Mouse (Mus musculus): ENCODE measurements around the gene Eif4enif1.
"Not testable (repeated sequence)": the region's sequence is repeated elsewhere in the genome, so short reads cannot be mapped to it uniquely, and the experiment has no call there.

The Eif4enif1 gene

GRCm38 (mm10) chr11:3202231-3202701 lies at the start of gene Eif4enif1:
Gene Eif4enif1 (plus strand): TSS chr11:3202392.
- DNase-seq (ENCODE audit: low spot score) = peak; percentile 75

- DNase-seq (ENCODE audit: low spot score) = peak; percentile 77
Observed at GRCm38 (mm10) chr11:3153666-3154397, 48.4 kb upstream of the Eif4enif1 start.

- DNase-seq (ENCODE audit: low spot score) = not testable (repeated sequence)
Observed at GRCm38 (mm10) chr11:3156991-3157390, 45.2 kb upstream of the Eif4enif1 start.

- not testable (repeated sequence) for DNase-seq (ENCODE audit: low spot score)
Observed at GRCm38 (mm10) chr11:3157996-3158395, 44.2 kb upstream of the Eif4enif1 start.

- DNase-seq (ENCODE audit: low spot score) = not testable (repeated sequence)
Observed at GRCm38 (mm10) chr11:3158800-3159199, 43.4 kb upstream of the Eif4enif1 start.

GRCm38 (mm10) chr11:3161370-3161769 lies 40.8 kb upstream of the Eif4enif1 start:
- DNase-seq (ENCODE audit: low spot score) = peak; percentile 66

- DNase-seq (ENCODE audit: low spot score) = peak; percentile 70
Observed at GRCm38 (mm10) chr11:3162236-3162897, 39.8 kb upstream of the Eif4enif1 start.

- DNase-seq (ENCODE audit: low spot score) = peak; percentile 54
Observed at GRCm38 (mm10) chr11:3163122-3163521, 39.1 kb upstream of the Eif4enif1 start.

- not testable (repeated sequence) for DNase-seq (ENCODE audit: low spot score)
Observed at GRCm38 (mm10) chr11:3163661-3164060, 38.5 kb upstream of the Eif4enif1 start.

GRCm38 (mm10) chr11:3165210-3165782 lies 36.9 kb upstream of the Eif4enif1 start:
- DNase-seq (ENCODE audit: low spot score) = not testable (repeated sequence)

- not testable (repeated sequence) for DNase-seq (ENCODE audit: low spot score)
Observed at GRCm38 (mm10) chr11:3166321-3166720, 35.9 kb upstream of the Eif4enif1 start.

- not testable (repeated sequence) for DNase-seq (ENCODE audit: low spot score)
Observed at GRCm38 (mm10) chr11:3167129-3167528, 35.1 kb upstream of the Eif4enif1 start.

- peak; percentile 50 for DNase-seq (ENCODE audit: low spot score)
Observed at GRCm38 (mm10) chr11:3167571-3168001, 34.6 kb upstream of the Eif4enif1 start.

GRCm38 (mm10) chr11:3169042-3169441 lies 33.1 kb upstream of the Eif4enif1 start:
- peak; percentile 59 for DNase-seq (ENCODE audit: low spot score)

GRCm38 (mm10) chr11:3171931-3172330 lies 30.3 kb upstream of the Eif4enif1 start:
- DNase-seq (ENCODE audit: low spot score) = peak; percentile 76

GRCm38 (mm10) chr11:3172526-3172925 lies 29.7 kb upstream of the Eif4enif1 start:
- DNase-seq (ENCODE audit: low spot score) = not testable (repeated sequence)

- DNase-seq (ENCODE audit: low spot score) = peak; percentile 79
Observed at GRCm38 (mm10) chr11:3173425-3174318, 28.5 kb upstream of the Eif4enif1 start.

GRCm38 (mm10) chr11:3178968-3179725 lies 23.0 kb upstream of the Eif4enif1 start:
- DNase-seq (ENCODE audit: low spot score) = peak; percentile 44

GRCm38 (mm10) chr11:3179726-3180092 lies 22.5 kb upstream of the Eif4enif1 start:
- peak; percentile 50 for DNase-seq (ENCODE audit: low spot score)

GRCm38 (mm10) chr11:3180510-3181160 lies 21.6 kb upstream of the Eif4enif1 start:
- not testable (repeated sequence) for DNase-seq (ENCODE audit: low spot score)
